Mouse (Mus musculus) cortical plate, adult 2 months (tissue): Measurements from ENCODE around the gene Sez6l2.

Experiments used
- CTCF ChIP-seq: fragments of 200-500 bp; IDR thresholded peaks from 2 replicates; pipeline ENCODE4 v1.5.1; 2011; ENCODE audit warnings: mild to moderate bottlenecking, control low read depth, low read length; ENCODE audit not compliant: insufficient read depth; ENCODE audit errors: extremely low read depth
- POLR2A ChIP-seq: fragments of 200-500 bp; IDR thresholded peaks from 2 replicates; pipeline ENCODE4 v1.6.1; 2011; ENCODE audit warnings: mild to moderate bottlenecking, low read length, control low read depth; ENCODE audit not compliant: insufficient read depth; ENCODE audit errors: extremely low read depth

- TF ChIP-seq CTCF (no peak), POLR2A (no peak)
Observed at GRCm38 (mm10) chr7:126919973-126920372, 30.4 kb upstream of the Sez6l2 start.
